Mouse (Mus musculus) urinary bladder, postnatal 14 days (tissue): ENCODE results near the gene Lhfpl3.
"Not testable (repeated sequence)": the region's sequence is repeated elsewhere in the genome, so short reads cannot be mapped to it uniquely, and the experiment has no call there.

Source experiments
- DNase-seq: peaks from one replicate; pipeline ENCODE4 v3.0.0; 2021; ENCODE audit warnings: low spot score

Gene Lhfpl3

GRCm38 (mm10) chr5:22745885-22746532 is at the start of gene Lhfpl3:
Gene Lhfpl3, plus strand, starts transcription at chr5:22746059.
- DNase-seq: peak; percentile 3

- not testable (repeated sequence) for DNase-seq
These were observed 39.6 kb upstream of the Lhfpl3 start for GRCm38 (mm10) chr5:22706271-22706670.

GRCm38 (mm10) chr5:22745529-22745884 is 352 bp upstream of the Lhfpl3 start:
- DNase-seq: no peak

- no peak for DNase-seq
These were observed 718 bp downstream of the Lhfpl3 start for GRCm38 (mm10) chr5:22746533-22747021.

- DNase-seq: no peak
These were observed 1.4 kb downstream of the Lhfpl3 start for GRCm38 (mm10) chr5:22747305-22747704.

- no peak for DNase-seq
These were observed 11.4 kb downstream of the Lhfpl3 start for GRCm38 (mm10) chr5:22757261-22757660.

- no peak for DNase-seq
These were observed 24.9 kb downstream of the Lhfpl3 start for GRCm38 (mm10) chr5:22770726-22771125.

- DNase-seq: no peak
These were observed 49.5 kb downstream of the Lhfpl3 start for GRCm38 (mm10) chr5:22795361-22795760.

GRCm38 (mm10) chr5:22813426-22813825 is 67.6 kb downstream of the Lhfpl3 start:
- no peak for DNase-seq

- no peak for DNase-seq
These were observed 84.1 kb downstream of the Lhfpl3 start for GRCm38 (mm10) chr5:22829822-22830450.

GRCm38 (mm10) chr5:22851572-22851971 is 105.7 kb downstream of the Lhfpl3 start:
- DNase-seq: no peak

GRCm38 (mm10) chr5:22853503-22853902 is 107.6 kb downstream of the Lhfpl3 start:
- no peak for DNase-seq

GRCm38 (mm10) chr5:22856480-22856879 is 110.6 kb downstream of the Lhfpl3 start:
- DNase-seq: no peak

GRCm38 (mm10) chr5:22861399-22861798 is 115.5 kb downstream of the Lhfpl3 start:
- DNase-seq: no peak

- no peak for DNase-seq
These were observed 123.2 kb downstream of the Lhfpl3 start for GRCm38 (mm10) chr5:22869031-22869430.

GRCm38 (mm10) chr5:22872417-22872816 is 126.6 kb downstream of the Lhfpl3 start:
- no peak for DNase-seq

- no peak for DNase-seq
These were observed 142.5 kb downstream of the Lhfpl3 start for GRCm38 (mm10) chr5:22888345-22888744.

GRCm38 (mm10) chr5:22889481-22889880 is 143.6 kb downstream of the Lhfpl3 start:
- no peak for DNase-seq

- no peak for DNase-seq
These were observed 151.4 kb downstream of the Lhfpl3 start for GRCm38 (mm10) chr5:22897228-22897627.

- no peak for DNase-seq
These were observed 151.9 kb downstream of the Lhfpl3 start for GRCm38 (mm10) chr5:22897656-22898289.

GRCm38 (mm10) chr5:22898593-22898992 is 152.7 kb downstream of the Lhfpl3 start:
- no peak for DNase-seq

GRCm38 (mm10) chr5:22899913-22900312 is 154.1 kb downstream of the Lhfpl3 start:
- no peak for DNase-seq

GRCm38 (mm10) chr5:22917197-22917596 is 171.3 kb downstream of the Lhfpl3 start:
- no peak for DNase-seq
